Mouse (Mus musculus): ENCODE results near the gene Tns1.

DNA sequence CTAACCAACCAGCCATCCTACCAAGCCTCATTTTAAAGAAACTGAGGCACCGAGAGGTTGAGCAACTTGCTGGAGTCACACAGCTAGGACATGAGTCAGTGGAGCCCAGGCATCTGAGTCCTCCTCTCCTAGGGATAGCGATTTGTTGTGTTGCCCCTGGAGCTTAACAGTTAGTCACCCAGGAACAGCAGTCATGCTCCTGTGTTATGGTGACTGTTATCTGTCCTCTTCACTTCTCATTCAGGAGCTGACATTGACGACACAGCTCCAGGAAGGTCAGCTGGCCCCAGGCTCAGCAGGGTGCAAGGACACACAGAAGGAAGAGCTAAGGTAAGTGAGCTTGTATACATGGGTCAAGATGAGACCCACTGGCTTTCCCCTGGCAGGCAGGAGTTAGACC is 28.5 kb downstream of the Tns1 start:
- no peak for TF ChIP-seq CTCF (conservative IDR thresholded peaks at IDR 0.05; ENCODE audit: low read length)
- no peak for TF ChIP-seq NANOG (IDR thresholded peaks at IDR 0.05; ENCODE audit: borderline replicate concordance, low read length)

All from E14TG2a.4 (cell line).